Mouse (Mus musculus) heart, embryonic 14.5 days (tissue): Measurements from ENCODE around the gene Cyth1. TPM values are rescaled to one million over a fixed set of nuclear protein-coding genes. Genes with fewer than 3 reads are reported as not detected.

Experiments used
- ATAC-seq: fragments of 200-750 bp; cut with Nextera tagmentation; 2 replicates; pipeline ENCODE4 v1.8.0; 2017; ENCODE audit warnings: low read depth, moderate TSS enrichment; ENCODE audit not compliant: insufficient number of reproducible peaks, insufficient read depth, low FRiP score
- H3K27ac ChIP-seq, 2 experiments: fragments of 200-500 bp in 1 of 2; fragments of 300-500 bp in 1 of 2; sonication (generic) in 1 of 2; replicated peaks in 1 of 2; 2 replicates each; pipeline ENCODE4 v1.5.1; 2012 to 2014; ENCODE audit warnings: low read depth in 2 of 2, low read length in 2 of 2, control low read depth in 1 of 2, mild to moderate bottlenecking in 1 of 2, mixed read lengths in 1 of 2; ENCODE audit not compliant: control insufficient read depth in 1 of 2, insufficient read depth in 1 of 2
- H3K27me3 ChIP-seq: fragments of 300-500 bp; sonication (generic); 2 replicates; pipeline ENCODE4 v1.6.1; 2014; ENCODE audit warnings: mild to moderate bottlenecking, low read length, control low read depth; ENCODE audit not compliant: control insufficient read depth, insufficient read depth
- H3K36me3 ChIP-seq: fragments of 300-500 bp; sonication (generic); 2 replicates; pipeline ENCODE4 v1.6.1; 2014; ENCODE audit warnings: mild to moderate bottlenecking, control low read depth, low read length, mixed read lengths; ENCODE audit not compliant: control insufficient read depth, insufficient read depth
- H3K4me1 ChIP-seq, 2 experiments: fragments of 200-500 bp in 1 of 2; fragments of 300-500 bp in 1 of 2; sonication (generic) in 1 of 2; 2 replicates each; pipeline ENCODE4 v1.6.1; 2012 to 2014; ENCODE audit warnings: low read length in 2 of 2, control low read depth in 1 of 2, mixed read lengths in 1 of 2; ENCODE audit not compliant: control insufficient read depth in 2 of 2, insufficient read depth in 2 of 2
- H3K4me2 ChIP-seq: fragments of 300-500 bp; sonication (generic); 2 replicates; pipeline ENCODE4 v1.6.1; 2014; ENCODE audit warnings: mild to moderate bottlenecking, low read length
- H3K4me3 ChIP-seq, 2 experiments: fragments of 200-500 bp in 1 of 2; fragments of 300-500 bp in 1 of 2; sonication (generic) in 1 of 2; 2 replicates each; pipeline ENCODE4 v1.5.1; 2012 to 2014; ENCODE audit warnings: low read length in 2 of 2, mild to moderate bottlenecking in 2 of 2, control low read depth in 1 of 2, low read depth in 1 of 2, moderate library complexity in 1 of 2; ENCODE audit not compliant: control insufficient read depth in 1 of 2, insufficient read depth in 1 of 2
- H3K9ac ChIP-seq: fragments of 300-500 bp; sonication (generic); 2 replicates; pipeline ENCODE4 v1.6.1; 2014; ENCODE audit warnings: mild to moderate bottlenecking, low read length
- H3K9me3 ChIP-seq: fragments of 300-500 bp; sonication (generic); 2 replicates; pipeline ENCODE4 v1.6.1; 2016; ENCODE audit warnings: low read length, control low read depth; ENCODE audit not compliant: control insufficient read depth
- WGBS: fragments of 180-500 bp; shearing (Covaris S2); extraction: QIAGEN DNeasy Blood & Tissue Kit; methylation state at CpG from one replicate; pipeline ENCODE4 v1.1.7; 2014; 5-methylcytosine and 5-hydroxymethylcytosine counted together
- polyA plus RNA-seq: library from polyadenylated mRNA; unstranded; fragments of >200 nt; fragmentation: Nextera tagmentation; extraction: Ambion mirVana; gene quantifications from 2 replicates; pipeline ENCODE4 v1.2.1, GENCODE M21; 2014

The Cyth1 gene
- polyA plus RNA-seq, 1 experiment from 2014 or later: 15.9 TPM

DNA sequence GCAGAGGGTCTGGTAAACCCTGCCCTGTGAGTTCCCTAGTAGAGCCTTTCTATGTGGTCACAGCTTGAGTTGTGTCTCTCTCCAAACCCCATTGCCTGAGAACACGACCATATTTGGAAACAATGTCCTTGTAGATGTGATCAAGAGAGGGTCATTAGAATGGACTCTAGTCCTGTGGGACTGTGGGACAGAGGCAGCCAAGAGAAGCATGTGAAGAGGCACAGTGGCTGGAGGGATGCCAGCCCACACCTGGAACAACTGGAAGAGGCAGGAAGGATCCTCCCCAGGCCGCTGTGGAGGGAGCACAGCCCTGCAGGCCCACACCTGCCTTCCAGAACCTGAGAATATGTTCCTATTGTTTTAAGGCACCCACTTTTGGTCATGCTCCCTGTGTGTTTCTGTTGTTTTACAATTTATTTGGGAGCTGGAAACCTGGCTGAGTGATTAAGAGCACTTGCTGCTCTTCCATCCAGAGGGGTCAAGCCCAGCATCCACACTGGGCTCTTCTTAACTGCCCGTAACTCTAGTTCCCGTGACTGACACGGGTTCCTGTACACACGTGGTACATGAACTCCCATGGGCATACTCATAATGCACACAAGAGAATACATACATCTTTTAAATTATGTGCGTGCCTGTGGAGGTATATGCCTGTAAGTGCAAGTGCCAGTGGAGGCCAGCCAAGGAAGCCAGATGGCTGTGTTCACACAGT, 5.2 kb upstream of the Cyth1 start:
- Histone ChIP-seq H3K9me3 (no peaks in the 10 kb centered on the region), H3K27ac (no peak overlapping the region), H3K9ac (no peak overlapping the region), H3K4me3 (no peak overlapping the region), H3K36me3 (peaks cover 21% of the 10 kb centered on the region), H3K4me2 (no peak overlapping the region), H3K27me3 (no peaks in the 10 kb centered on the region), H3K4me1 (peaks cover 13 to 17% of the 10 kb centered on the region in 2 experiments)
- no peak for ATAC-seq
- WGBS: 87% methylated on average over 7 of the region's 7 CpGs

DNA sequence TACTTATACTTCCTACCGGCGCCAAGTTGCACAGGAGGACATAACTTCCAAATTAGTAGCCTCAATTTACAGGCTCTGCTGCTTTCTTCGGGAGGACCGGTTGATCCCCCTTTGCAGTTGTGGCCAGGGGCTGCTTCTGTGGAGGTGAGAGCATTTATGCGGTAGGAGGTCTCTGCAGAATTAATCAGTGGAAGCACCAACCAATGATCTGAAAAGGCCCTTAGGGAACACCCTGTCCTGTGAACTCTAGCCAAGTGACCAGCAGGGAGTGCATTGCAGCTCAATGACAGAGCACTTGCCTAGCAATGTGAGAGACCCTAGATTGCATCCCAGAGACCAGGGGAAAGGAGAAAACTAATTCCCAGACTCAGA, 606 bp upstream of the Cyth1 start:
- H3K9ac ChIP-seq: peak overlapping the region; percentile 76
- H3K4me1 ChIP-seq: peaks cover 11 to 26% of the 10 kb centered on the region in 2 experiments
- no peaks in the 10 kb centered on the region for H3K9me3 ChIP-seq
- H3K4me2 ChIP-seq: peak overlapping the region; percentile 67
- no peaks in the 10 kb centered on the region for H3K36me3 ChIP-seq
- WGBS: 0% methylated on average over 5 of the region's 5 CpGs
- H3K27me3 ChIP-seq: no peaks in the 10 kb centered on the region
- H3K27ac ChIP-seq: peak overlapping the region; percentile 90 to 95
- peak; percentile 5; the same call in 1 of the 2 replicates for ATAC-seq
- H3K4me3 ChIP-seq: peak overlapping the region; percentile 37 to 83

- peak overlapping the region; percentile 83 to 89 for H3K4me3 ChIP-seq
- no peaks in the 10 kb centered on the region for H3K27me3 ChIP-seq
- peak overlapping the region; percentile 75 for H3K4me2 ChIP-seq
- no peaks in the 10 kb centered on the region for H3K9me3 ChIP-seq
- under 1% methylated on average over 43 of the region's 43 CpGs for WGBS
- H3K27ac ChIP-seq: peak overlapping the region; percentile 89 to 92
- peaks cover 14 to 32% of the 10 kb centered on the region in 2 experiments for H3K4me1 ChIP-seq
- ATAC-seq: no peak
- peak overlapping the region; percentile 92 for H3K9ac ChIP-seq
- no peaks in the 10 kb centered on the region for H3K36me3 ChIP-seq
These were observed 865 bp downstream of the Cyth1 start for GRCm38 (mm10) chr11:118247359-118248095.

GRCm38 (mm10) chr11:118246724-118247123, 1.7 kb downstream of the Cyth1 start:
- H3K9me3 ChIP-seq: no peaks in the 10 kb centered on the region
- peak overlapping the region; percentile 92 for H3K9ac ChIP-seq
- peaks cover 15 to 37% of the 10 kb centered on the region in 2 experiments for H3K4me1 ChIP-seq
- ATAC-seq: no peak
- no peaks in the 10 kb centered on the region for H3K27me3 ChIP-seq
- peak overlapping the region in 1 of 2 experiments; percentile 89; a peak in 2 of 4 replicates for H3K27ac ChIP-seq
- WGBS: 69% methylated on average over 5 of the region's 5 CpGs
- H3K4me3 ChIP-seq: peak overlapping the region in 1 of 2 experiments; percentile 83; a peak in 2 of 4 replicates
- no peaks in the 10 kb centered on the region for H3K36me3 ChIP-seq
- H3K4me2 ChIP-seq: peak overlapping the region; percentile 75

DNA sequence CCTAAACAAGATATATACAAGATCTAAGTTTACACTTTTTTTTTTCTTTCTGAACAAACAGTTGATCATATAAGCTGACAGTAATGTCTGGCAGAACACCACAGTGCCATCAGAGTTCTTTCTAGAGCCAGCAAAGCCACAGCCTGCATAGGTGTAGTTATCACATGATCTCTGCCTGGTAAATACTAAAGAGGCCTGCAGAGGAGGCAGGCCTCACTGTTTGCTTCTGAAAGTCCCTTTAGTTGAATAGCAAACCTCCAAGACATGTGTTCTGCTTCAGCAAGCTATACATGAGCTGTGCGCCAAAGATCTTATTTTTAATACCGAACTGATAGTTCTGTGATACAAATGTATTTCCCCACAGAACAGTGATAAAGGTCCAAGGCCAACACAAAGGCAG, 3.3 kb downstream of the Cyth1 start:
- H3K27ac ChIP-seq: no peak overlapping the region
- no peak overlapping the region for H3K9ac ChIP-seq
- peaks cover 25 to 47% of the 10 kb centered on the region in 2 experiments for H3K4me1 ChIP-seq
- WGBS: 94% methylated on average over 2 of the region's 2 CpGs
- ATAC-seq: no peak
- H3K9me3 ChIP-seq: no peaks in the 10 kb centered on the region
- H3K4me3 ChIP-seq: no peak overlapping the region
- H3K36me3 ChIP-seq: no peaks in the 10 kb centered on the region
- no peak overlapping the region for H3K4me2 ChIP-seq
- H3K27me3 ChIP-seq: no peaks in the 10 kb centered on the region

- H3K4me2 ChIP-seq: no peak overlapping the region
These were observed 4.6 kb downstream of the Cyth1 start for GRCm38 (mm10) chr11:118243627-118244261.

DNA sequence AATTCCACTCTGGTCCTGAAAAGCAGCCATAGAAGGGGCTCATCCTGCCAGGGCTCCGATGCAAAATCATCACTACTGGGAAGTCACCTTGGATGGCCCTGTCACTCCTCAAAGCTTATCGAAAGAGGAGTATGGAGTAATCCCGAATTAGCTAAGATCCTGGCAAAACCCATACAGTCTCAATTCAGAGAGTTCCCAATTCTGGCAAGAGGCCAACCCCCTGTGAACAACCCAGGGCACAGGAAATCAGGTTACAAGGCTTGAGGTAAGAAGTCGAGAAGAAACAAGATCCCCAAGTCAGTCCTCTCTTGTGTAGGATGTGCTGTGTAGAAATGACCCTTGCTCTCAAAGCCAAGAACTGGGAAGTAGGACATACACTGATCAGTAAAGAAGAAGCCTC, 5.9 kb downstream of the Cyth1 start:
- H3K27ac ChIP-seq: no peak overlapping the region
- H3K9me3 ChIP-seq: no peaks in the 10 kb centered on the region
- peaks cover 22 to 61% of the 10 kb centered on the region in 2 experiments for H3K4me1 ChIP-seq
- 53% methylated on average over 4 of the region's 4 CpGs for WGBS
- H3K36me3 ChIP-seq: no peaks in the 10 kb centered on the region
- no peak overlapping the region for H3K4me3 ChIP-seq
- no peak for ATAC-seq
- H3K9ac ChIP-seq: no peak overlapping the region
- no peak overlapping the region for H3K4me2 ChIP-seq
- no peaks in the 10 kb centered on the region for H3K27me3 ChIP-seq

More at GRCm38 (mm10) chr11:118243627-118244261, 4.6 kb downstream of the Cyth1 start:
- peaks cover 22 to 52% of the 10 kb centered on the region in 2 experiments for H3K4me1 ChIP-seq
- no peak overlapping the region for H3K4me3 ChIP-seq
- H3K27ac ChIP-seq: no peak overlapping the region
- no peak for ATAC-seq
- H3K27me3 ChIP-seq: no peaks in the 10 kb centered on the region
- WGBS: 79% methylated on average over 6 of the region's 6 CpGs
- no peaks in the 10 kb centered on the region for H3K36me3 ChIP-seq
- H3K9ac ChIP-seq: no peak overlapping the region
- no peaks in the 10 kb centered on the region for H3K9me3 ChIP-seq
